Mouse (Mus musculus) brain, embryonic 14.5 days (tissue): ENCODE measurements at regions not wholly inside any gene's neighbourhood (a gene's known extent, or its start where the extent isn't known, plus 50 kb on each side); places are given as distances from the start of the nearest gene placed in this dataset.

Experiments
- CTCF ChIP-seq: fragments of 200-500 bp; IDR thresholded peaks from 2 replicates; pipeline ENCODE4 v1.5.1; 2012; ENCODE audit warnings: inconsistent platforms, mild to moderate bottlenecking, moderate library complexity, borderline replicate concordance; ENCODE audit not compliant: insufficient read depth, insufficient read length; ENCODE audit errors: extremely low read depth
- POLR2A ChIP-seq: fragments of 200-500 bp; IDR thresholded peaks from 2 replicates; pipeline ENCODE4 v1.6.1; 2012; ENCODE audit warnings: mild to moderate bottlenecking, inconsistent platforms, borderline replicate concordance; ENCODE audit not compliant: poor library complexity, insufficient read depth, insufficient read length, severe bottlenecking; ENCODE audit errors: extremely low read depth

DNA sequence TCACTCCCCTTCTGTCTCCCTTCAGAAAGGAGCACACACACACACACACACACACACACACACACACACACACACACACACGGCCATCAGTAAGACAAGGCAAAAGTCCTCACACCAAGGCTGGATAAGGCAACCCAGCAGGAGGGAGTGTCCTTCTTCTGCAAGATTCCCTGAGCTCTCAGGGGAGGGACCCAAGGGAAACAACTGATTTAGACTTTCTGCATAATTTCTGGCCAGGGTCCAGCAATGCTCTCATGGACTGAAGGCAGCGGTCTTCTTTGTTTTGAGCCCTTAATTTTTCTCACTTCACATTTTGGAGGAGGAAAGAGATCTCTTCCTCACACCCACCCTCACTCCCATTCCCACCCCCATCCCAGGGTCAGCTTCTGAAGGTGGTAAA lies 108.7 kb downstream of the Zfp648 start:
- no peak for TF ChIP-seq CTCF
- no peak for TF ChIP-seq POLR2A
